Mouse (Mus musculus) left cerebral cortex, adult 9 months (tissue): ENCODE measurements around the gene Snx22.

Experiments
- DNase-seq, 2 experiments: peaks; one replicate each; pipeline ENCODE4 v3.0.0; 2022; ENCODE audit warnings: low spot score in 2 of 2

Gene Snx22

DNA sequence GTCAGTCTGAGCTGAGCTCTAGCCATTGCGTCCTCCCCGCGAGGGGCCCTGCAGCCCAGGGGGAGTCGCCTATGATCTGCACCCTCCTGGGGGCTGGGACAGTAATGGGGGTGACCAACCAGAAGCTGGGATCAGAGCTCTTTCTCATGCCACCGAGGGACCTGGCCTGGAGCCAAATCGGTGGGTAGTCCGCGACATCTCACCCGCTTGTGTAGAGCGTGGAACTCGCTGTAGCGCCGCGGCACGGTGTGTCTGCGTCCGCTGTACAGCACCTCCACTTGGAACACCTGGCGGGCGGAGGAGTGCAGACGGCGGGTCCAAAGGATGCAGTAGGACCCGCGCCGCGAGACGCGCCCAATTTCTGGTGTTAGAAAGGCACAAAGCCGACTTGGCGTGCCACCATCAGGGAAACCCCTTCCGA, 538 bp downstream of the Snx22 start:
- DNase-seq: no peak

DNA sequence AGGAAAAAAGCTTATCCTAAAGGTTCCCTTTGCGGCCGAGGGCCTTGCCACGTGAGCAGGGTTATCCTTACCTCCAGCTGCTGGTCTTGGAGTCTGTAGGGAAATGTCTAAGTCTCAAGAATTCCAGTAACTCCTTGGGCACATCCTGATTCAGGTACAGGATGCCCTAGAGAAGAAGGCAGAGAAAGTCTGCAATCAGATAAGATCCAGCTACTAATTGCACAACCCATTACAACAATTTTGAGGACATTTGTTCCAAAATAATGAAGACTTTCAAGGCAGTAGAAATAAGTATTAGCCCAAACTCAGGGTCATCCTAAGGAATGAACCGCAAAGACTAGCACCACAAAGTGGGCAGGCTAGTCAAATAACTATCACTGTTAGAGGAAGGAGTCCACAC, 1.5 kb downstream of the Snx22 start:
- no peak for DNase-seq

DNA sequence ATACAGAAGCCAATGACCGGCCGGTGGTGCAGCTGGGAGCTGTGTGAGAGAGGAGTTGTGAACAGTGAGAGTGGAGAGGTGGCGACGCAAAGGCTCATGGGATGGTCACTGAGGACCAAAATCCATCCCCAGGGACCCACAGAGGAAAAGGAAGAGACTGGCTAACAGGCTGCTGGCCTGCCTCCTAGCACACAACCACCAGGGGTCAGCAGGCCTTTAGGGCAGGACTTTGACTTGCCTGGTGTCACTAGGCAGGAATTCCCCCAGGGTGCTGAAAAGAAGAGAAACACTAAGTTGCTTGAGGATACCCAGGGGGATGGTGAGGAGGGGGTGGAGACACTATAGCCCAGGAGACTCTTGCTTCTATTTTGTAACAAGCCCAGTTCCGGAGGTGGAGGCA, 2.0 kb downstream of the Snx22 start:
- DNase-seq: no peak

DNA sequence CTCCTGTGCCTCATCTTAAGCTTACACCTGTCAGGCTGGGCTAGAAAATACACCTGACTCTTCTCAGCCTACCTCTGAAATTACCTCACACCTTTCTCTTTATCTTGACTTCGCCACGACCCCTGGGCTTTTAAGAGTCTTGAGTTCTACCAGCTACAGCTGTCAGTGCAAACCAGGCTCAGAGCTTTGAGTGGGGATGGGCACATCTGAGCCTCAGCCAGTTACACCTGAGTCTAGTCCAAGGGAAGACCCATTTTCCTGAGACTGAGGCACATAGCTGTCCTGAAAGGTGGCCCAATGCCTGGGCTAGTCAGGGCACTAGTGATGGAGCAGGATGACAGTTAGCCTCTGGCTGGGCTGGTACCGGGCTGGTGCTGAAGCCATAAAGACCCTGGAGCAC, 2.7 kb downstream of the Snx22 start:
- no peak for DNase-seq

DNA sequence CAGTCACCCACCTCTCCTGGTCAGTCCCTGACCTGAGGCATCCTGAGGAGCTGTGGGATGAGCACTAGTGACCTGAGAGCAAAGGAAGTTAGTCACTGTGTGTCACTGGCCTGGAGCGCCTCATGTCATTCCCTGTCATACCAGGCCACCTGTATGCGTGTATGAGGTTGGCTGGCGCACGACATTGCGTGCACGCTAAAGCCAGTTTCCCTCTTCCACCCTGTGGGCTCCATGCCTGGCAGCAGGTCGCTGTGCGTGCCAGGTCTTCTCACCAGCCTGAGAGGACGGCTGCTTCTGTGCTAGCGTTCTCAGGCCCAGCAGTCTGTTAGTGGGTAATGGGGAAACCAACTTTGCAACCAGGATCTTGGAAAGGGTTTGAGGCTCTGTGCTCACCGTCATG, 5.2 kb downstream of the Snx22 start:
- DNase-seq: no peak

DNA sequence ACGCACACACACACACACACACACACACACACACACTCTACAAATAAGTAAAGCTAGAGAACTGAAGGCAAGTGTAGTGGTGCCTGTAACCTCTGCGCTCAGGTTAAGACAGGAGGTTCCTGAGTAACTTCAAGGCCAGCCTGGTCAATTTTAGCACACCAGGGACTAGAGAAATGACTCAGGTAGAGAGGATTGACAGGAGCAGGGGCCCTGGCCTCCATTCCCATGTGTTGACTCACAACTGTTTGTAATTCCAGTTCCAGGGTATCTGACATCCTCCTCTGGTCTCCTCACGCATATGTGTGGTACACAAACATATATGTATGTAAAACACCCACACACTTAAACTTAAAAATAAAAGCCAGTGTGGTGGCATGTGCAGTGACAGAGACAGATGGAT, 6.1 kb downstream of the Snx22 start:
- DNase-seq: no peak

DNA sequence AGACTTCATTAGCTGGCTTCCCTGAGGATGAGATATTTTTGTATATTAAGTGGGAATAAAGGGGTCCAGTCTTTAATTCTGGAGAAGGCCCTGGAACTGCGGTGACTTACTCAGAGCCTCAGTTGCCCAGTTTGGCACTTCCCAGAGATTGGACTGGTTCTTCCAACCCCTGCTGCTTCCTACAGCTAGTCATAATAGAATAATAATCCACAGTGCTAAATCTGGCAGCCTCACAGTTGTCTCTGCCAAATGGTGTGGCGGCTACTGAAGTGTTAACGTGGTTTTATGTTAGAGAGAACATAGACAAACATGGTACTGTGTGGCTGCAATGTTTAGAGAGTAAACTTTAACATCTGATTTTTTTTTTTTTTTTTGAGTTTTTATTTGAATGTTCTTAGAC, 7.9 kb downstream of the Snx22 start:
- no peak for DNase-seq

DNA sequence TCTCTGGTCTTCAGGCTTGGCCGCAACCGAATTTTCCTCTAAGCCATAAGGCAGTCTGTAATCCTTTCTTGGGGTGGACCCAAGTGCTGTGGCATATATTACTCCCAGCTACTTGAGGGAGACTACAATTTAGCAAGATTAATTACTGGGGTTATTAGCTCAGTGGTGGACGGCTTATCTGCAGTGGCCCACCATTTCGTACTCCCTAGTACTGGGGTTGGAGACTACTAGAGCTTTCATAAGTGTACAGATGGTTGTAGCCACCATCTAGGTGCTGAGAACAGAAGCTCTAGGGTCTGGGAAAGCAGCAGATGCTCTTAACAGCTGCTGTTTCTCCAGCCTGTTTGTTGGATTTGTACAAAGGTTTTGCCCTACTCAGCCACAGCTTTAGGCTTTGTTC, 8.5 kb downstream of the Snx22 start:
- no peak for DNase-seq

DNA sequence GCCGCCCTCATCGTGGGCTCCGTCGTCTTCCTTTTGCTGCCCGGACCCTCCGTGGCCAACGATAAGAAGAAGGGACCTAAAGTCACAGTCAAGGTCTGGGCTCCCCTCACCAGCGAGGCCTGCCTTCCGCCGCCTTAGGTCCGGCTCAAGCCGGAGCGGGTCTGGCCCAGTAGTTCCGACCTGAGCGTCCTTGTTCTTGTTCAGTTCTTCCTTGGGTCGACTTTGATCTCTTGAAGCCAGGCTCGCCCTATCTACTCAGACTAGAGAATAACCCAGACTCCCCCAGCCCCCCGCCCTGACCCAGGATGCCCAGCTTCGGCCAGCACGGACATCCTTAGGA, 9.2 kb downstream of the Snx22 start:
- DNase-seq: no peak

DNA sequence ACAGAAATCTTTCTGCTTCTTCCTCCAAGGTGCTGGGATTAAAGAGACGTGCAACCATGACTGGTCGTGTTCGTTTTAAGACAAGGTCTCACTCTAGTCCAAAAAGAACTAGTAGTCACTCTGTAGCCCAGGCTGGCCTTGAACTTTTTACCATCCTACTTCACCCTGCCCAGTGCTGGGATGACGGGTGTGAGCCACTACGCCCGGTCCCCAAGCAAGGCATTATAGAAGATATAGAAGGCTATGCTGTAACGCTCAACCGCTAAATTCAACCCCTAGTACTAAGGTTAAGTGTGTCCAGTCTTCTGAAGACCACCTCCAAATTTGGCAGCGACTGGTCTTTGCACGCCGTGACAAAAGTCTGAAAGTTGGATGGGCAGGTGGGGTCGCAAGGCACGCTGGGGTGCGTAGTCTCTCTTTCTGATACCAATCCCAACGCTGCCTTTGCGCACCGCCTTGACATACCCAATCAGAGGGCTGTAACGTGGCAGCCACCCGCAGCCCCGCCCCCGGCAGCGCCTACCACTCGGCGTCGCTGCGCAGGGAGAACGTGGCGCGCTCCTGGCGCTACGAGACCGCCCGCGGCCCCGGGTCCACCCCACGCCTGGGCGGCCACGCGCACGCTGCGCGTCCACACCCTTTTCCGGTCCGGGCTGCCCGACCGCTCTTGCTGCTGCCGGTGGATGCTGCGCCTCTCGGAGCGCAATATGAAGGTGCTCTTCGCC, 9.8 kb downstream of the Snx22 start, which contains the start of gene Ppib:
Gene Ppib, plus strand, starts transcription at position 640 of the 725 bp plus-strand sequence.
- DNase-seq: peak; percentile 94 to 99

DNA sequence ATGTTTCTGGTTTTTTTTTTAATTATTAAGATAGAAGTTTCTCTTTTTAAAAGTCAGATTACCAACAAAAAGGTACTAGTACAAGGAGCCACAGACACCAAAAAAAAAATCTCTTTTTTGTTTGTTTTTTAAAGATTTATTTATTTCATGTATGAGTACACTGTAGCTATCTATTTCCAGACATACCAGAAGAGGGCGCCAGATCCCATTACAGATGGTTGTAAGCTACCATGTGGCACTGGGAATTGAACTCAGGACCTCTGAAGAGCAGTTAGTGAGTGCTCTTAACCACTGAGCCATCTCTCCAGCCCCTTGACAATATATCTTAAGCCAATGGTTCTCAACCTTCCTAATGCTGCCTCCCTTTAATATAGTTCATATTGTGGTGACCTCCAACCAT, 15.9 kb downstream of the Snx22 start:
- no peak for DNase-seq

DNA sequence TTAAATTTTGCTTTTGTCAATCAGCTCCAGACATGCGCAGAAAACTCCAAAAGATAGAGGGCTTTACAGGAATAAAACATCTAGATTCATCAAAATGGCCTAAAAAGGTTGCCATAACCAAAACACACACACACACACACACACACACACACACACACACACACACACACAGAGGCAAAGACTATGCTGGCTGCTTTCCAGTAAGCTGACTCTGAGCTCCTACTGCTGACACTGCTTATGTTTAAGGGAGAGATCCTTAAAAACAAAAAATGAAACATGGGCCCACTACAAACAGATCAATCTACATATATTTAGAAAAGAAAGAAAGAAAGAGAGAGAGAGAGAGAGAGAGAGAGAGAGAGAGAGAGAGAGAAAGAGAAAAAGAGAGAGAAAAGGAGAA, 16.8 kb downstream of the Snx22 start:
- no peak for DNase-seq

DNA sequence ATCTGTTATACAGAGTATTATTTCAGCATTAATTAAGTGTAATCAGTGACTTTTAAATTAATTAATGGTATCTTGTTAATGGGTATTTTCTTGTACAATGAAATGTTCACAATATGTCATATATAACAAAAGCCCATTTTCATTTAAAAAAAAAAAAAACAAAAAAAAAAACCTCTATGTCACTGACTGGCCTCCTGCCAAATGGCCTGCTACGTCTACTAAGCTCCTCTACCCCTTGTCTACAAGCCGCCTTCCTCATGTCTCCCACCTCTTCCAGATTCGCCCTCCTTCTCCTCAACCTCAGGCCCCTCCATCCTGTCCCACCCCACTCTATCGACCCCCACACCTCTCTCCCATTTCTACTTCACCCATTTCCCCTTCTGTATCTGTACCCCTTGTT, 18.0 kb downstream of the Snx22 start:
- DNase-seq: no peak

DNA sequence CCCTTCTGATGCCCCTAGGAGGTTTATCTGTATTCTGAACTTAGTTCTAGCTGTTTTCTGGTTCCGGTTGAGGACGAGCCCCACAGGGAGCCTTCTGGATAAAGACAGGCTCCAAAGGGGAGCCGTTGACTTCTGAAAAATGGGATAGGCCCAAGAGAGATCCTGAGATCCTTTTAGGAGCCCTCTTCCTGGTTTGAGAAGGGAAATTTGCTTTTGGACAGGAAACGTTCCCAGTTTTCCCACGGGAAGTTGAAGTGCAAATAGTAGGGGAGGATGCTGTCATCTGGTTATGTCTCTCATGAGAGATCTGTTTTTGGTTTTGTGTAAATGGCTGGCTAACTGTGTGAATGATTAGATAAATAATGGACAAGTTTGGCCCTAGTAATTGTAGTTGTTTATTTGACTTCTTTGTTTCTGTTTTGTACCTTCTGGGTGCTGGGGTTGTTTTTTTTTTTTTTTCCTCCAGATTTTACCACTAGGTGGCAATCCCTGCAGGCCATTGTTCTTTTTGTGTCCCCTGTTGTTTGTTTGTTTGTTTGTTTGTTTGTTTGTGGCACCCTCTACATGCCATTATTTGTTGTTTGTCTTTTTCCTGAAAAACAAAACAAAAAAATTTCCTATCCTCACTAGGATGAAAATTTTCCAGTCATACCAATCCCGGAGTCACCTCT, 19.5 kb downstream of the Snx22 start:
- DNase-seq: no peak

DNA sequence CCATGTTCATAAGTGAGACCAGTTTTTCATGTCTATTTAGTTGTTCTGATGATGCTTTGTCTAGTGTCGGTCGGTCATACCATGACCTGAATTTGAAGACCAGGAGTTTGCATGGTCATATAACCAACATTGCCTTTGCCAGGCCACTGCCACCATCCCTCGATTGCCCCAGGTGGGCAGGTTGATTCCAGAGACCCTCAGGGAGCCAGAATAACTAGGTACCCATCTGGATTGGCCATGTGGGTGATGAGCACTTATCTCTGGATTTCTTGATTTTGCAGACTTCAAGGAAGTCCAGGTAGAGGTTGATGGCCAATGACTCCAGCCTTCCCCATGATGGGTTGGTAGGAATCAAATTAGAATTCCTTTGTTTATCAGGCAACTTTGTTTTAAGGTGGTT, 26.3 kb downstream of the Snx22 start:
- DNase-seq: no peak

DNA sequence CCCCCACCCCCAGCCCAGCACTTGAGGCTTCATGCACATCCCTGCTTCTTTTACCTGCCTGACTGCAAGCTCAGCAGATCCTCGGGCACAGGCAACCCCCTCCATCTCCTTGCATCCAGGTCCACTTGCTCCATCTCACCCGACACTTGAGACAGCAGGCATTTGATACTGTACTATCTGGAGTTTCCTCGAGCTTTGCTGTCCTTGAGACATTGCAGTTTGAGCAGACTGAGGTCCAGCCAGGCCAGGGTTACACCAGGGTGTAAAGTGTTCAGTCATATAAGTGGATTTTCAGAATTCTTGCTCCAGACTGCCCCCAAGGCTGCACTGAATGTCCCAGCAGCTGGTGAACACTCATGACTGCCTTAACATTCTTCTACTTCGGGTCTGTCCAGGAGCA, 27.2 kb downstream of the Snx22 start:
- no peak for DNase-seq

DNA sequence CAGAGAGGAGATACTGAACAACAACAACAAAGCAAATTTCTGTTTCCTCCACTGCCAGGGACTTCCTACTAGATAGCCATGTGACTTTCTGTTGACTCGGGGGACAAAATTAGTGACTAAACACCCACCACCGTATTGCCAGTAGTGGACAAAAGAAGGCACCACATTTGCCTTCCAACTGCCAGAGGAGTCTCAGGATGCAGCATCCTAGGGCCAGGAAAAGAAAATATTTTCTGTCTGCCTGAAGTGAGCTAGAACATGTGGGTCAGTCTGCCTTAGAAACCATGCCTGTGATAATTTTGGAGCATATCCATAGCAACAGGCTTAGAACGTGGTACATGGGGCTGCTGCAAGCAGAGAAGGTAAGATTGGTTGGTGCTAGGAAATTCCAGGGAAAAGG, 28.7 kb downstream of the Snx22 start:
- peak in 1 of 2 experiments; percentile 52 for DNase-seq

DNA sequence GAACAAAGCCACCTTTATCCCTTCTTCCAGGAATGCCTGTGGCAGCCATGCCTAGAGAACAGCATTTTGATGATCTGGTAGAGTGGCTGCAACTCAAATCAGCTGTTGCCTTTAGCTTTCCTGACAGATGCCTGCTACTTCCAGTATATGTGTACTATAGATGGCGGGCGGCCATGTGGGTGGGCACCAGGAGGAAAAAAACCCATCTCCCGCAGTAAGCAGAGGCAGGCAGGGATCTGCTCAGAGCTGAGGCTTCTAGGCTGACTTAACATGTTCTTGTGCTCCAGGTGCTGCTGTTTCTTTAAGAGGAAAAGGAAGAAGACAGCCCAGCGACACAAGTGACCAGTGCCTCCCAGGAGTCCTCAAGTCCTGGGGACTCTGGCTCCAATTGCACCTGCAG, 30.2 kb downstream of the Snx22 start:
- DNase-seq: peak in 1 of 2 experiments; percentile 46

DNA sequence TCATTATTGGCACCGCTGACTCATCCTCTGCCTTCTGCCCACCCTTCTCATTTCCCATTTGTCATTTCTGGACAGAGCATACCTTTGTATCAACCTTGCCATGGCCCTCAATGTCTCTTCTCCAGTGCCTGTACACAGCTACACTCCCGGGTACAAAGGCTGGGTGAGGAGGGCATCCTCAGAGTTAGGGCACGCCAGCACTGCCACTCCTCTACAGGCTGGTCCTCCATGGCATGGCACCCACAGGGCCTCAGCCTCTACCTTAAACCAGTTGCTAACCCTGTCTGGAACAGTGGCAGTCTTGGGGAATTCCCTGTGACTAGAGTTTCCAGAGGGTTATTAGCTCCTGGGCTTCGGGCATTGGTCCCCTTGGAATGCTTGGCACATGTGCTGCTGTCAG, 30.9 kb downstream of the Snx22 start:
- DNase-seq: no peak

DNA sequence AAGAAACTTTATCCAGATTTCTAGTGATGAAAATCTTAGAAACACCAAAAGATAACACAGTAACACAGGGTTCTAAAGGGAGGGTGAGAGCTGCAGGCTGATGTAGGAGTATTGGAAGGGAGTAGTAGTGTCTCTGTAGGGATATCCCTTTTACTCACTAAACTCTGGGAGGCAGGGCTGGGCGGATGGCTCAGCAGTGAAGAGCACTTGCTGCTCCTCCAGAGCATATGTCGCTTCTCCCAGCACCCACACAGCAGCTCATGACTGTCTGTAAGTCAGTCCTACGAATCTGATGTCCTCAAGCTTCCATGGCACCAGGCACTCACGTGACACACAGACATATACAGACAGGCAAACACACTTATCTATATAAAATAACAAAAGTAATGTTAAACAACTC, 31.4 kb downstream of the Snx22 start:
- peak in 1 of 2 experiments; percentile 57 for DNase-seq

DNA sequence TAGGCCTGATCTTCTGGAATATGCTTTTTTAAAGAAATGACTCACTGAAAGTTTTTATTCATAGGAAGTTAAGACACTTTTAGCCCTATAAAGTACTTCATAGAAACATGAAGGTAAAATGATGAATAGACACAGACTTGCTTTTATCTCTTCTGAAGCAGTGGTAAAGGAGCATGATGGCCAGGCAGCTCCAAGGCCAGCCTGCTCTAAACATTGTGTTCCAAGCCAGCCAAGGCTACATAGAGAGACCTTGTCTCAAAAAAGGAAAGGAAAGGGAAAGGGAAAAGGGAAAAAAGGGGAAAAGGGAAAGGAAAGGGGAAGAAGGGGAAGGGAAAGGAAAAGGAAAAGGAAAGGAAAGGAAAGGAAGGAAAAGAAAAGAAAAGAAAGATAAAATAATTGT, 48.9 kb downstream of the Snx22 start:
- no peak for DNase-seq
